Mouse (Mus musculus): ENCODE data around the gene Hlcs. TPM values are rescaled to one million over a fixed set of nuclear protein-coding genes. Genes with fewer than 3 reads are reported as not detected.
A peak's percentile ranks its signal among the peaks of the same experiment; 100 is the strongest.

The Hlcs gene
- polyA plus RNA-seq, 1 experiment from 2014 or later: 4.0 TPM

DNA sequence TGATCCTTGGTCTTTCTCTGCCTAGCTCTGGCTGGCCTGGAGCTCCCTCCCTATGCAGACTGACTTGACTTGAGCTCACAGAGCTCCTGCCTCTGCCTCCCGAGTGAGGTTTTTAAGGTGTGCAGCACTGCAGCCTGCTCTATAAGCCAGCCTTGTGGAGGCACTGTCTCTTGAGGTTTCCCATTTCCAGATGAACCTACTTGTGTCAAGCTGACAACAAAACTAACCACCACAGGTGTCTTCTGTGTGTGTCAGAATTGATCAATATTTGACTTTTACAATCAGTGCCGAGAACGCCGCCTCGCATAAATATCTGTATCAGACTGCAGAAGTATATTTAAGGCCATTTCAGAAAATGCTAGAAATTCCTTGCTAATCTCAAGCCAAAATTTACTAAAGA is 1.3 kb upstream of the Hlcs start:
- WGBS: 93% methylated on average over 5 of the region's 5 CpGs
- no peaks in the 10 kb centered on the region for H3K27me3 ChIP-seq (replicated peaks; ENCODE audit: control insufficient read depth, insufficient read depth, low read length)
- H3K4me1 ChIP-seq (ENCODE audit: control insufficient read depth, insufficient read depth, low read length): peaks cover 14% of the 10 kb centered on the region
- no peak overlapping the region for H3K4me3 ChIP-seq (ENCODE audit: low read depth, low read length)
- no peaks in the 10 kb centered on the region for H3K9me3 ChIP-seq (replicated peaks; ENCODE audit: control insufficient read depth, low read length)
- H3K27ac ChIP-seq (ENCODE audit: low read depth, low read length): peak overlapping the region; percentile 99; the same call in 1 of the 2 replicates
- no peaks in the 10 kb centered on the region for H3K36me3 ChIP-seq (ENCODE audit: control insufficient read depth, insufficient read depth, low read length)
- DNase-seq (ENCODE audit: low spot score): no peak
- no peak overlapping the region for H3K4me2 ChIP-seq (ENCODE audit: low read length)
- ATAC-seq: no peak
- H3K9ac ChIP-seq (ENCODE audit: low read length): no peak overlapping the region

DNA sequence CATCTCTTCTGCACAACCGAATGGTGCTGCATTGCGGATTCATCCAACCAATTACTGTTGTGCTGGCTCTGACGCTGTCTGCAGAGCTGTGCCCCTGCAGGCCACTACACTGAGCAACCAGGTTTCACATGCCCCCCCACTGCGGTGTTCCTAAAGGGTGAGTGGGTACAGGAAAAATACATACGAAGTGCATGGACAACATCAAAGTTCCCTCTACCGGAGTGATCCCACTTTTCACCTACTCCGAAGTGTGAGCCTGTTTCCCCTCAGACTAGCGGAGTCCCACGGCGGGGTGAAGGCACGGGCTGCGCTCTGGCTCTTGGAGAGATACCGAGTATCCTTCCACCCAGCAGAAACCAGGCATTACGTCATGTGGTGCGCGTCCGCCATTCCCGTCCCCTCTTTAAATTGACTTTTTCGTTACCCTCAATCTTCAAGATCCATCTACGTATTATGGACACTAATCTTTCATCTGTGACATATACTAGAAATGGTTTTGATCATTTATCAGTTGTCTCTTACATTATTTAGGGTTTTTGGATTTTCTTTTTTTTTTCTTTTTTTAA is 625 bp downstream of the Hlcs start:
- Histone ChIP-seq H3K36me3 (ENCODE audit: control insufficient read depth, insufficient read depth, low read length) (no peaks in the 10 kb centered on the region), H3K27ac (ENCODE audit: low read depth, low read length) (peak overlapping the region; percentile 99), H3K4me1 (ENCODE audit: control insufficient read depth, insufficient read depth, low read length) (peaks cover 14% of the 10 kb centered on the region), H3K4me2 (ENCODE audit: low read length) (peak overlapping the region; percentile 58), H3K9ac (ENCODE audit: low read length) (peak overlapping the region; percentile 80), H3K9me3 (replicated peaks; ENCODE audit: control insufficient read depth, low read length) (no peaks in the 10 kb centered on the region), H3K4me3 (ENCODE audit: low read depth, low read length) (peak overlapping the region; percentile 56), H3K27me3 (replicated peaks; ENCODE audit: control insufficient read depth, insufficient read depth, low read length) (no peaks in the 10 kb centered on the region)
- DNase-seq (ENCODE audit: low spot score) (peak; percentile 96), ATAC-seq (peak; percentile 85)
- WGBS: under 1% methylated on average over 20 of the region's 20 CpGs

DNA sequence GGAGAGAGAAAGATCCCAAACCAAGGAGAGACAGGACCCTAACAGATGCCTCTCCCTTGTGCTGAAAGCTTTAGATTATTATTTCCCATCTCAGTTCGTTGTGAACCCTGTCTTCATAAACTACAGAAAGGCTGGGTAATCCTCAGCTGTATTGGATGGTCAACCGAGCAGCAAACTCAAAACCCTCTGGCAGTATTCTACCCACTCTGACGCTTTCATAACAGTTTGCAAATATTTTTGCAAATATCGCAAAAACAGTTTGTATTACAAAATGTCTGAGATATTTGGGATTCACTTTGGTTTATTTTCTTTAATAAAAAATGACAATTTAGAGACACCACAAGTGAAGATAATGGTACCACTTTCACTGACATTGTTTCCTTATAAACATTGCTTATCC is 1.4 kb downstream of the Hlcs start:
- Histone ChIP-seq H3K4me3 (ENCODE audit: low read depth, low read length) (peak overlapping the region; percentile 56), H3K36me3 (ENCODE audit: control insufficient read depth, insufficient read depth, low read length) (no peaks in the 10 kb centered on the region), H3K27ac (ENCODE audit: low read depth, low read length) (peak overlapping the region; percentile 99), H3K9me3 (replicated peaks; ENCODE audit: control insufficient read depth, low read length) (no peaks in the 10 kb centered on the region), H3K4me1 (ENCODE audit: control insufficient read depth, insufficient read depth, low read length) (peaks cover 14% of the 10 kb centered on the region), H3K4me2 (ENCODE audit: low read length) (peak overlapping the region; percentile 58), H3K9ac (ENCODE audit: low read length) (peak overlapping the region; percentile 80; the same call in 1 of the 2 replicates), H3K27me3 (replicated peaks; ENCODE audit: control insufficient read depth, insufficient read depth, low read length) (no peaks in the 10 kb centered on the region)
- no peak for ATAC-seq
- WGBS: 67% methylated on average over 4 of the region's 4 CpGs
- no peak for DNase-seq (ENCODE audit: low spot score)

DNA sequence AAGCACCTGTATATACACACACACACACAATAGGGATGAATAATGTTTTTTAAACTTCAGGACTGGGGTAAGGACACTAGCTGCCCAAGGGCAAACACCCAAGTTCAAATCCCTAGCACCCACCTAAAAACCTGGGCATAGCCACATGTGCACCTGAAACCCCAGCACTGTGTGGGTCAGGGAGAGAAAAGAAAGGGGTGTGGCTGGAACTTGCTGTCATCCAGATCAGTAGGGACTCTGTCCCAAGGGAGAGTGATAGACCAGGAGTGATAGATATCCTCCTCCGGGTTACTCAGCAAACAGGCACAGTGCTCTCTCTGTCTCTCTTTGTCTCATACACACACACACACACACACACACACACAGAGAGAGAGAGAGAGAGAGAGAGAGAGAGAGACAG is 2.0 kb downstream of the Hlcs start:
- WGBS: 74% methylated on average over 1 of the region's 1 CpGs
- Histone ChIP-seq H3K9ac (ENCODE audit: low read length) (peak overlapping the region; percentile 42; the same call in 1 of the 2 replicates), H3K27ac (ENCODE audit: low read depth, low read length) (no peak overlapping the region; the same call in 1 of the 2 replicates), H3K4me2 (ENCODE audit: low read length) (peak overlapping the region; percentile 58; the same call in 1 of the 2 replicates), H3K9me3 (replicated peaks; ENCODE audit: control insufficient read depth, low read length) (no peaks in the 10 kb centered on the region), H3K27me3 (replicated peaks; ENCODE audit: control insufficient read depth, insufficient read depth, low read length) (no peaks in the 10 kb centered on the region), H3K36me3 (ENCODE audit: control insufficient read depth, insufficient read depth, low read length) (no peaks in the 10 kb centered on the region), H3K4me3 (ENCODE audit: low read depth, low read length) (no peak overlapping the region), H3K4me1 (ENCODE audit: control insufficient read depth, insufficient read depth, low read length) (peaks cover 14% of the 10 kb centered on the region)
- ATAC-seq (no peak), DNase-seq (ENCODE audit: low spot score) (no peak)

DNA sequence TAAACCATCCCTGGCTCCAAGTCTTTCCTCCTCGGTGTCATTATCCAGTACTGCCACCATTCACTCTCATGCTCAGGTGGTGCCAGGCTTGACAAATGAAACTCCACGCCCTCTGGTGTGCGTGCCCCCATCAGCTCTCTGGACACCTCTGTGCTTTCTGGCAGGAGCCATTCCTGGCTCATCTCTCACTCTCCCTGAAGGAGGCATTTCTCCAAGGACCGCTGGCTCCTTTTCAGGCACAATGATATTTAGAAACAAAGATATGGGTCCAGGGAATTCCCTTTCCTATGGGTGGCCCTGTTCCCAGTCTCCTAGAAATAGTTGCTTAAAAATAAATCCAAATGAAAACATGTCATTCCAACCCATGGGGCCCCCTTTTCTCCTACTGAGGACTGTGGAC is 4.3 kb downstream of the Hlcs start:
- ATAC-seq: no peak
- Histone ChIP-seq H3K9me3 (replicated peaks; ENCODE audit: control insufficient read depth, low read length) (no peaks in the 10 kb centered on the region), H3K4me1 (ENCODE audit: control insufficient read depth, insufficient read depth, low read length) (peaks cover 9% of the 10 kb centered on the region), H3K4me3 (ENCODE audit: low read depth, low read length) (no peak overlapping the region), H3K4me2 (ENCODE audit: low read length) (no peak overlapping the region), H3K36me3 (ENCODE audit: control insufficient read depth, insufficient read depth, low read length) (no peaks in the 10 kb centered on the region), H3K27me3 (replicated peaks; ENCODE audit: control insufficient read depth, insufficient read depth, low read length) (no peaks in the 10 kb centered on the region), H3K27ac (ENCODE audit: low read depth, low read length) (no peak overlapping the region), H3K9ac (ENCODE audit: low read length) (no peak overlapping the region)
- DNase-seq (ENCODE audit: low spot score): no peak
- 94% methylated on average over 4 of the region's 4 CpGs for WGBS

DNA sequence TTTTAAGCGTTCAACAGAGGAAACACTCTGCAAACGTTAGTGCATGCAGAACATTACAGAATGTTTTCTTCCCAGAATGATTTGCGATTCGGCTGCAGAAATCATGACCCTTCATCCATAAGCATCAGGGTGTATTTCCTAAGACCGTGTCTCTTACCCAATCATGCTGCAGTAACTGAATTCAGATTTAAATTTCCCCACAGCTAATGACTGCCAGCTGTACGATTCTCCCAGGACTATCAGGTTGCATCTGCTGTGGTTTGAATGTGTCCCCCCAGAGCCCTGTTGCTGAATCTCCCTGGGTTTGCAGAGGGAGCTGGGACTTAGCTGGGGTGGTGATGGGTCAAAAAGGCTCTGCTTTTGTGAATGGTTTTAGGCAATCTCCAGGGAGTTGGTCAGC is 5.4 kb downstream of the Hlcs start:
- Histone ChIP-seq H3K27ac (ENCODE audit: low read depth, low read length) (0 out of 2 replicates have a peak overlapping the region, but pooled peaks have one; percentile 17), H3K36me3 (ENCODE audit: control insufficient read depth, insufficient read depth, low read length) (no peaks in the 10 kb centered on the region), H3K4me3 (ENCODE audit: low read depth, low read length) (no peak overlapping the region), H3K27me3 (replicated peaks; ENCODE audit: control insufficient read depth, insufficient read depth, low read length) (no peaks in the 10 kb centered on the region), H3K9ac (ENCODE audit: low read length) (no peak overlapping the region), H3K9me3 (replicated peaks; ENCODE audit: control insufficient read depth, low read length) (no peaks in the 10 kb centered on the region), H3K4me2 (ENCODE audit: low read length) (no peak overlapping the region), H3K4me1 (ENCODE audit: control insufficient read depth, insufficient read depth, low read length) (peaks cover 6% of the 10 kb centered on the region; the same call in 1 of the 2 replicates)
- DNase-seq (ENCODE audit: low spot score) (peak; percentile 44), ATAC-seq (no peak)
- 46% methylated on average over 6 of the region's 6 CpGs for WGBS

DNA sequence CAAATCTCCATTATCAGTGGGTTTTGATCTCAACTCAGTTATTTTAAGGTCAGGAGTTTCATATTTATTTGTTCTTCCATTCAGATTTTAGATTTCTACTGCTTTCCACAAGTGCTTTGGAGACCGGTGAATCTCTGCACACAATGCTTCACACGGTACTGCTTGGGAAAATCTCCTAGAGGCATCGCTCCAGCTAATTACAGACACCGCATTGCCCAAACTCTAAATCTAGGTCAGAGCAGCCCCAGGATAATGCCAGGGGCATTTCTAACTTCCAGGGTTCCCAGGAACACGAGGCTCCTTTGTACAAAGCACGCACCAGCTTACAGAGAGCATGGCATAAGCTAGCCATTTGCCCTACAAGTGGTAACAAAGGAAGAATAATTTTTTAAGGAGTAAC is 5.8 kb downstream of the Hlcs start:
- Histone ChIP-seq H3K27me3 (replicated peaks; ENCODE audit: control insufficient read depth, insufficient read depth, low read length) (no peaks in the 10 kb centered on the region), H3K27ac (ENCODE audit: low read depth, low read length) (0 out of 2 replicates have a peak overlapping the region, but pooled peaks have one; percentile 17), H3K9ac (ENCODE audit: low read length) (no peak overlapping the region), H3K4me1 (ENCODE audit: control insufficient read depth, insufficient read depth, low read length) (peaks cover 9% of the 10 kb centered on the region), H3K4me2 (ENCODE audit: low read length) (no peak overlapping the region), H3K9me3 (replicated peaks; ENCODE audit: control insufficient read depth, low read length) (no peaks in the 10 kb centered on the region), H3K4me3 (ENCODE audit: low read depth, low read length) (no peak overlapping the region), H3K36me3 (ENCODE audit: control insufficient read depth, insufficient read depth, low read length) (no peaks in the 10 kb centered on the region)
- 55% methylated on average over 6 of the region's 6 CpGs for WGBS
- DNase-seq (ENCODE audit: low spot score) (peak; percentile 17), ATAC-seq (no peak)

DNA sequence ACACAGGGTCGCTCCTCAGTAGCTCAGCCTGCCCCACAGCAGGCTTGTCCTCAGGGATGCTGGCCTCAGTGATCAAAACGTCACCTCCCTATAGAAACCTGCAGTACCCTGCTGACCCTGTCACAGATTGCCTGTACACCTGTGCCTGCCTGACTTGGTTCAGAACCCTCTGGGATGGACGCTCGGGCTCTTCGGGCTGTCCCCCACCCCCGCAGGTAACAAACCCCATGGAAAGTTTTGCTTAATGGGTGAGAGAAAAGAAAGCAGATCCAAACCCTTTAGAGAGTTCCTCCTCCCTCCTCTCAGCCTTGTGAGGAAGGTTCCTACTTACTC is 10.2 kb downstream of the Hlcs start:
- 0 out of 2 replicates have a peak overlapping the region, but pooled peaks have one; percentile 10 for H3K4me3 ChIP-seq (ENCODE audit: low read depth, low read length)
- DNase-seq (ENCODE audit: low spot score) (no peak), ATAC-seq (no peak)
- H3K27ac ChIP-seq (ENCODE audit: low read depth, low read length): no peak overlapping the region
- peak overlapping the region; percentile 53; the same call in 1 of the 2 replicates for H3K9ac ChIP-seq (ENCODE audit: low read length)
- 38% methylated on average over 6 of the region's 6 CpGs for WGBS
- H3K36me3 ChIP-seq (ENCODE audit: control insufficient read depth, insufficient read depth, low read length): no peaks in the 10 kb centered on the region
- peaks cover 4% of the 10 kb centered on the region for H3K4me1 ChIP-seq (ENCODE audit: control insufficient read depth, insufficient read depth, low read length)
- no peaks in the 10 kb centered on the region for H3K9me3 ChIP-seq (replicated peaks; ENCODE audit: control insufficient read depth, low read length)
- H3K27me3 ChIP-seq (replicated peaks; ENCODE audit: control insufficient read depth, insufficient read depth, low read length): no peaks in the 10 kb centered on the region
- H3K4me2 ChIP-seq (ENCODE audit: low read length): peak overlapping the region; percentile 45
